Mouse (Mus musculus) erythroblast, embryonic 14.5 days (primary cell): ENCODE measurements around the gene Wdsub1. TPM values are rescaled to one million over a fixed set of nuclear protein-coding genes. Genes with fewer than 3 reads are reported as not detected.
A peak's percentile ranks its signal among the peaks of the same experiment; 100 is the strongest.

Experiments
- H3K27me3 ChIP-seq: 2 replicates; pipeline ENCODE4 v1.6.1; 2012; ENCODE audit warnings: inconsistent platforms; ENCODE audit not compliant: control insufficient read depth
- H3K36me3 ChIP-seq: 2 replicates; pipeline ENCODE4 v1.6.1; 2012; ENCODE audit warnings: mild to moderate bottlenecking, inconsistent platforms; ENCODE audit not compliant: control insufficient read depth
- H3K4me1 ChIP-seq: 2 replicates; pipeline ENCODE4 v1.6.1; 2012; ENCODE audit warnings: inconsistent platforms; ENCODE audit not compliant: control insufficient read depth
- H3K4me3 ChIP-seq: replicated peaks from 2 replicates; pipeline ENCODE3; 2012; ENCODE audit warnings: moderate library complexity, mild to moderate bottlenecking, inconsistent platforms
- H3K9me3 ChIP-seq: 2 replicates; pipeline ENCODE4 v1.6.1; 2012; ENCODE audit warnings: low read length, inconsistent platforms, mixed read lengths; ENCODE audit not compliant: control insufficient read depth
- GATA1 ChIP-seq: IDR thresholded peaks from 2 replicates; pipeline ENCODE4 v1.6.1; 2012; ENCODE audit warnings: low read length, inconsistent platforms, mixed read lengths
- TAL1 ChIP-seq: IDR thresholded peaks from 3 replicates; pipeline ENCODE4 v1.6.1; 2012; ENCODE audit warnings: low read length, inconsistent platforms, mixed read lengths
- polyA plus RNA-seq: library from polyadenylated mRNA; stranded (reverse); fragments of >175 nt; gene quantifications from 2 replicates; pipeline ENCODE4 v1.2.3, GENCODE M21; 2012

The Wdsub1 gene
- polyA plus RNA-seq, result 0.27 and 0.46 TPM in 2 replicates

DNA sequence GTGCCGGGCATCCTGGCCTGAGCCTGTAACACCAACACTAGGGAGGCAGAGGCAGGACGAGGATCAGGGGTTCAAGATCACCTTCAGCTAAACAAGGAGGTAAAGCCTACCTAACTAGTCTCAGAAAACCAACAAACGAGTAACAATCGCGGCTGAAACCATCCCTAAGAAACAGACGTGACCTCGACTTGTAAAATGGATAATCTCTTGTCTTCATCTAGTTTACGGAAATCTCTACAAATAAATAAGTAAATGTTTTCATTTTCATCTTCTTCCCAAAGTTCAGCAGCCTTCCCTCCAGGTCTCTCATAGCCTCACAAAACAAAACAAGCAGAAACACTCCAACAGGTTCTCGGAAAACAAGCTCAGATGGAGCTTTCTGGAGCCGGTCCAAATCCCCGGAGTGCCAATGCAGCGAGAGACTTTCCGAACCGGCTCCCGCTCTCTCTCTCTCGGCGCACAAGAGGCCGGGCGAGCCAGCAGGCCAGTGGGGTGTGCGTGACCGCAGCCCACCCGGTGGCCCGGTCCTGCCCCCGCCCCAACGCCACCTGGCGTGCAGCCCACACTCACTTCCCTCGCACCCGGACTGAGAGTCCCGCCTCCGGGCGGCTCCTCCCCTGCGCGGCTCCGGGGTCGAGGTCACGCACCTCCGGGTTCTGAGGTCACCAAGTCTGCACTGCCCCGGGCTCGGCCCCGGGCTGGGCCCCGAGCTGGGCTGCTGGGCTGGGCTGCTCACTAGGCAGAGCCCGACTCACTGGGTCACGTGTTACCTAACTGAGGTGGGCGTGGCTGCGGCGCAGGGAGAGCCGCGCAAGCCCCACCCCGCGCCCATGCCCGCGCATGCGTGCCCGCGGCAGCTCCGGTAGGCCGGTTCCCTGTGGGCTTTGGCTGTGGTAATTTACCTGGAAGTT is at the start of gene Wdsub1:
TSS of gene Wdsub1 (minus strand) at position 761 of the 911 bp plus-strand sequence.
- Histone ChIP-seq H3K9me3 (no peaks in the 10 kb centered on the region), H3K4me1 (peaks cover 32% of the 10 kb centered on the region), H3K27me3 (no peaks in the 10 kb centered on the region), H3K36me3 (peaks cover 3% of the 10 kb centered on the region), H3K4me3 (peak within 1 kb of the TSS; percentile 88)
- no peak for TF ChIP-seq GATA1
- TF ChIP-seq TAL1, result no peak

DNA sequence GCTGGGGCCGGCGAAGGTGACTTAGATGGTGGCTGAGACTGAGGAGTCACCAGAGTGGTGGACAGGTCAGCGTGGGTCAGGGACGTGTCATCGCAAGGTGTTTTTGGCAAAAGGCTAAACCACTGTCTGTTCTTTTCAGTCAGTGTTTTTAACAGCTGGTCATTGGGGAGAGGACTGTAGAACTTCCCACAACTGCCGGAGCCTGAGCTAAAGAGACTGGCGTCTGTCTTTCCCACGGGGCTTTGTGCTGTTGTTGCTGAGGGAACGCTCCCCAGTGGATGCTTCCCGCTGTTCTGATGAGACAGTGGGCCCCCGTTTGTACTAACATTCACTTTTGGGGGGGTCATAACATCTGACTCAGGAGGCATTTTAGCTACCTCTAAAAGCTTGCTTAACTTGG is 31.2 kb upstream of the Wdsub1 start:
- Histone ChIP-seq H3K4me1 (no peaks in the 10 kb centered on the region), H3K36me3 (peaks cover 67% of the 10 kb centered on the region), H3K27me3 (no peaks in the 10 kb centered on the region), H3K4me3 (no peak overlapping the region), H3K9me3 (no peaks in the 10 kb centered on the region)
- TF ChIP-seq GATA1 (no peak), TAL1 (no peak)

DNA sequence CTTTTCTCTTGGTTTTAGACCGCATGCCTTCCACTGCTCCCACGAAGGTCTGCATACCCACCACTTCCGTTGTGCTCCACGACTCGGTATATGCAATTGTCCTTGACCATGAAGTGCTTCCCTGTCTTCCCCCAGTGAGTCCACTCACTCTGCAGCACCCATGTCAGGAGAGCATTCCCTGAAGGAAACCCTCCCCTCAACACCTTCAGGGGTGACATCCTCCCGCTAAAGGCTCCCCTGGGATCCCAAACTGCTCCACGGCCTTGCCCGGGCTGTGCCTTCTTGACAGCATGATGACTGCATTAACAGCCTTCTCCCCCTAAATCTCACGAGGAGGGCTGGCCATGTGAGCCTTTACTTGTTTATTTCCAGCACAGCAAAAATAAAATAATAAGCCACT is 25.7 kb upstream of the Wdsub1 start:
- Histone ChIP-seq H3K9me3 (no peaks in the 10 kb centered on the region), H3K4me1 (no peaks in the 10 kb centered on the region), H3K36me3 (peaks cover 63% of the 10 kb centered on the region), H3K27me3 (no peaks in the 10 kb centered on the region), H3K4me3 (no peak overlapping the region)
- TF ChIP-seq GATA1, result no peak
- no peak for TF ChIP-seq TAL1

DNA sequence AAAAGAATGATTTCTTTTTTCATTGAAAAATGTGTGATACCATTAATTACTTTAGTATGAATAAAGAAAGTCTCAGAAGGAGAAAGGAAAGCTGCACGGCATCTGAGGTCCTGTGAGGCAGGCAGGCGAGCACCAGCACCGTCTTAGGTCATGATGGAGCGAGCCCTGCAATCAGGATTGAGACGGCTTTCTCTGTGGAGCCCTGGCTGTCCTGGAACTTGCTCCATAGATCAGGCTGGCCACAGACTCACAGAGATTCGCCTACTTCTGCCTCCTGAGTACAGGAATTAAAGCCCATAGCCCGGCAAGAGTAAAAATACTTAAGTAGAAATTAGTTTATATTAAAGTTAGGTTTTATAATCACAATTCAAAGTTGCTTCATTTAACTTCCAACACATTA is 21.6 kb upstream of the Wdsub1 start:
- TF ChIP-seq TAL1 (no peak), GATA1 (no peak)
- H3K4me1 ChIP-seq, result no peaks in the 10 kb centered on the region
- H3K36me3 ChIP-seq, result peaks cover 55% of the 10 kb centered on the region
- H3K27me3 ChIP-seq, result no peaks in the 10 kb centered on the region
- H3K9me3 ChIP-seq, result no peaks in the 10 kb centered on the region
- H3K4me3 ChIP-seq, result no peak overlapping the region

DNA sequence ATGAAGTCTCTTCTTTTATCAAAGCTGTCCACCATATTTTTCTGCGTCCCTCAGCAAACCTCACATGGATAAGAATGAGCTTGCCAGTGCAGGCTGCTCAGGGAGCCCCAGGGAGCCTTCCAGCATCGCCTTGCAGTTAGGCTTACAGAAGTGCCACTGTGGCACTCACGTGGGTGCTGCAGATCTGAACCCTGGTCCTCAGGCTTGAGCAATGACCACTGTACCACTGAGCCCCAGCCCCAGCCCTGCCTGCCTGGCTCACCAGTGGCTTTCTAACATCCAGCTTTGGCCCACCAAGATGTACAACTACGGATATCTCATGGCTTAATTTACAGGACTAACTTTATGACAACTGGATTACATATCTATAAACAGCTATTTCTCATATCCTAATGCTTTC is 16.3 kb upstream of the Wdsub1 start:
- H3K4me3 ChIP-seq, result no peak overlapping the region
- H3K4me1 ChIP-seq, result no peaks in the 10 kb centered on the region
- peaks cover 35% of the 10 kb centered on the region for H3K36me3 ChIP-seq
- H3K27me3 ChIP-seq, result no peaks in the 10 kb centered on the region
- TF ChIP-seq GATA1 (no peak), TAL1 (no peak)
- no peaks in the 10 kb centered on the region for H3K9me3 ChIP-seq

DNA sequence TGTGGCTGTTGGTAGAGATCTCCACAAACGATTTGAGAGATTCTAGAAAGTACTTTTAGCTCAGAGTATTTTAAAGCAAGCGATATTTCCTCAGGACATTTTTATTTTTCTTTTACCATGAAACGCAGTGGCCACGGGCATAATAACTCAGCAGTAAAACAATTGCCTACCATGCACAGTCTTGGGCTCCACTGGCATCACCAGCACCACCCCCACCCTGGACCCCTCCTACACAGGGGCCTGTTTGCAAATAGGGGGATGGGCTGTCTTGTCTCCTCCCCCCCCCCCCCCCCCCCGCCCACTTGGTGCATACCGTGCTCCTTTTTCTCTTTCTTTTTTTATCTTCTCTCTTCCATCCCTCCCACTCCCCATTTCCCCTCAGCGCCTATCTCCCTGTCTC is 15.7 kb upstream of the Wdsub1 start:
- Histone ChIP-seq H3K4me1 (no peaks in the 10 kb centered on the region), H3K9me3 (no peaks in the 10 kb centered on the region), H3K4me3 (no peak overlapping the region), H3K27me3 (no peaks in the 10 kb centered on the region), H3K36me3 (peaks cover 32% of the 10 kb centered on the region)
- TF ChIP-seq GATA1, result no peak
- TF ChIP-seq TAL1, result no peak

DNA sequence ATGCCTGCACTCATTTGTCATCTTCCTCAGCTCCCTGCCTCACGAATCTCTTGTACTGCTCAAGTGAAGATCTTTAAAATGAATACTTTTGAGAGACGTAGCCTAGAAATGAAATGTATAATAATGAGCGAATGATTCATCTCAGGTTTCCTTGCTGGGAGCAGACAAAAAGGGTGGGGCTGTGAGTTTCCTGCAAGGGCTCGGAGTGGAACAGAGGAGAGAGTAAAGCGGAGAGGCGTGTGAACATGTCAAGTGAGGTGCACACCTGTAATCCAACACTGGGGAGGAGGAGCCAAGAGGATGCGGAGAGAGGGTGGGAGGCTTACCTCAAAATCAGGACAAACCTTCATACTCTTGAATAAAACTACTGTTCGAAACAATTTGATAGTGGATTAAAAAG is 14.4 kb upstream of the Wdsub1 start:
- TF ChIP-seq GATA1 (no peak), TAL1 (no peak)
- H3K4me3 ChIP-seq, result no peak overlapping the region
- peaks cover 24% of the 10 kb centered on the region for H3K36me3 ChIP-seq
- no peaks in the 10 kb centered on the region for H3K4me1 ChIP-seq
- no peaks in the 10 kb centered on the region for H3K27me3 ChIP-seq
- H3K9me3 ChIP-seq, result no peaks in the 10 kb centered on the region

DNA sequence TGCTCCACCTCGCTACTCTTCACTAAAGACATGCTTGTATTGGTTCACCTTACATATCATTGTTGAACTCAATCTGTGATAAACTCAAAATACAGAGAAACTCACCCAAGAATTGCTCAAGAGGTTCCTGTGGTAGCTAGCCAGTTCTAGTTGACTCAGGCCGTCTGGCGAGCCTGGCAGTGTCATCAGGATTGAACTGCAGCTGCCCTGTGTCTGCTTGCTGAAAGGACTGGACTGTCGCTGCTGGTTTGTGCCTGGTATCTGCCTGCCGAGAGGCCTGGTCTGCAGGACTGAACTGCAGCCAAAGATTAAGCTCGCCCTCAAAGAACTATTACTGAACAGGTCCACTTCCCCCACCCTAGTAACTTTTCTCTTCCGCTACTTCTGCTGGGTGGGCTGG is 14.0 kb upstream of the Wdsub1 start:
- Histone ChIP-seq H3K36me3 (peaks cover 21% of the 10 kb centered on the region), H3K4me3 (no peak overlapping the region), H3K27me3 (no peaks in the 10 kb centered on the region), H3K9me3 (no peaks in the 10 kb centered on the region), H3K4me1 (no peaks in the 10 kb centered on the region)
- TF ChIP-seq GATA1, result no peak
- TF ChIP-seq TAL1, result no peak

DNA sequence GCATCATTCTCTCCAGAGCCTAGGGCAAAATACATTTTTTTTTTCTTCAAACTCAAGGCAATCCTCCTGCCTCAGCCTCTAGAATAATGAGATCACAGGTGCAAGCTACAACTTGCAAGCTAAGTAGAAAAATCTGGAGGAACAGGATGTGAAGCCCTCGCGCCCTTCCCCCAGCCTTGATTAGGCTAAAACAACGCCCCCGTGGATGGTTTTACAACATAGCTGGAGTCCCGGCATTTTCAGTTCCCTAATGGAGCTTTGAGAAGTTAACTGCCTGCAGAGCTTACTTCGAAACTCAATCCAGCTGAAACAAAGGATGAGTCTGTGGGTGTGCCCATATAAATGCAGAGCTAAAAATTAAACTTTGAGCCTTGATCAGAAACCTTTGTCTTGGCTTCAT is 7.3 kb upstream of the Wdsub1 start:
- Histone ChIP-seq H3K4me3 (no peak overlapping the region), H3K9me3 (no peaks in the 10 kb centered on the region), H3K4me1 (no peaks in the 10 kb centered on the region), H3K27me3 (no peaks in the 10 kb centered on the region), H3K36me3 (no peaks in the 10 kb centered on the region)
- no peak for TF ChIP-seq TAL1
- no peak for TF ChIP-seq GATA1
